Mouse (Mus musculus): Measurements from ENCODE around the gene Zcchc4. TPM values are rescaled to one million over a fixed set of nuclear protein-coding genes. Genes with fewer than 3 reads are reported as not detected.

Zcchc4 gene
- polyA plus RNA-seq (2016; fragmentation: Nextera tagmentation; extraction: Ambion mirVana): 15.9 and 18.0 TPM in 2 replicates

DNA sequence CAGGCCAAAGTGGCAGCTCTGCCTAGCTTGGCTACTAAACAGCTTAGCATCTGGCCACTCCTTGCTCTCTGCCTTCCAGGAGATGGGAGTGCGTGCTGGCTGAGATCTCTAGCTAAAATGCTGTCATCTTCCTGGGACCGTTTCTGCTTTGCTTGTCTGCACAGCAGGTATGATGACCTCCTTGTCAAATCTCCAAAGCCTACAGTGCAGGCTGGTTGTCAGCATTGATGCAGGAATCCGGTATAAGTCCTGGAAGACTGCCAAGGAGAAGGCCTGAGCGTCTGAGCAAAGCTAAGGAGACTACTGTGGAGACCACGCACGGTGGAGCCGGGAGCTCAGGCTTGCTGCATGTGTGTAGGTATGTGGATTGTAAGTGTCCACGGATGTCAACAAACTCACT, at the start of gene Zcchc4:
Zcchc4 (plus strand) TSS at position 173 of the 400 bp plus-strand sequence.
- 85% methylated on average over 8 of the region's 8 CpGs for WGBS
- DNase-seq (ENCODE audit: low spot score): no peak

DNA sequence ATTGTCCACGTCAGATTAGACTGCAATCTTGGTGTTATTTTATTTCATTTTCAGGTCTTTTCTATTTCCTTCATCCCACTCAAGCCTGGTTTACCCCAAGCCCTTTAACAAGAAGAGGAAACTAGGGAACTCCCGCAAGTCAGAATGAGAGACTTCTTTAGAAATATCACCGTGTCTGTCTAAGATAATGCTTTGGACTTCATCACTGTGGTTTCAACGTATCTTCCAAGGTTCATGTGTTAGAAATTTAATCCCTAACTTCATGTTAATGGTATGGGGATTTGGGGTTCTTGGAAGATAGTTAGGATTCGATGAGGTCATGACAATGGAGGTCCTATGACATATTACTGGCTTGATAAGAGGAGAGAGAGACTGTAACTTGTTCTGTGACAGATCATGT, 47.5 kb upstream of the Zcchc4 start:
- WGBS: 85% methylated on average over 5 of the region's 5 CpGs
- Histone ChIP-seq H3K4me1 (replicated peaks) (no peaks in the 10 kb centered on the region), H3K27ac (no peak overlapping the region), H3K4me3 (no peak overlapping the region), H3K36me3 (no peaks in the 10 kb centered on the region), H3K9me3 (no peaks in the 10 kb centered on the region), H3K27me3 (ENCODE audit: insufficient read depth, poor library complexity, severe bottlenecking) (no peaks in the 10 kb centered on the region)
- DNase-seq (ENCODE audit: low spot score): no peak

More for the DNA sequence above, at the start of gene Zcchc4:
- no peak within 1 kb of the TSS for H3K27ac ChIP-seq
- no peaks in the 10 kb centered on the region for H3K27me3 ChIP-seq (ENCODE audit: insufficient read depth, poor library complexity, severe bottlenecking)
- H3K9me3 ChIP-seq: no peaks in the 10 kb centered on the region
- peaks cover 4% of the 10 kb centered on the region; the same call in 1 of the 2 replicates for H3K36me3 ChIP-seq
- no peak within 1 kb of the TSS for H3K4me3 ChIP-seq
- no peaks in the 10 kb centered on the region for H3K4me1 ChIP-seq (replicated peaks)

DNA sequence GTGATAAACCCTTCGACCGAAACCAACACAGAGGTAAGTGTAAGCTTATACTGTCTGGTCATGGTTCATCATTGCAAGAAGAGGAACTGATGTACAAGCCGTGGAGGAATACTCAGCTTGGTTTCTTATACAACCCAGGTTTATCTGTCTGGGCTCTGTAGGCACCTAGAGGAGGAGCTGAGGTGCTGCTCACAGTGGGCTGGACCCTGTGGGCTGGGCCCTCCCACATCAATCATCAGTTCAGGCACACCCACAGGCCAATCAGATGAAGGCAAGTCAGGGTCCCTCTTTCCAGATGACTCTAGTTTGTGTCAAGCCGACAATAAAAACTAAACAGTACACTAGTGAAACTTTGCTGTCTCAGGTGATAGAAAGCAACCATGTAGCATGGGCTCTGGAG, 42.4 kb upstream of the Zcchc4 start:
- no peak overlapping the region for H3K27ac ChIP-seq
- H3K36me3 ChIP-seq: no peaks in the 10 kb centered on the region
- no peaks in the 10 kb centered on the region for H3K27me3 ChIP-seq (ENCODE audit: insufficient read depth, poor library complexity, severe bottlenecking)
- WGBS: 78% methylated on average over 4 of the region's 4 CpGs
- DNase-seq (ENCODE audit: low spot score): no peak
- no peaks in the 10 kb centered on the region for H3K9me3 ChIP-seq
- no peaks in the 10 kb centered on the region for H3K4me1 ChIP-seq (replicated peaks)
- H3K4me3 ChIP-seq: no peak overlapping the region

DNA sequence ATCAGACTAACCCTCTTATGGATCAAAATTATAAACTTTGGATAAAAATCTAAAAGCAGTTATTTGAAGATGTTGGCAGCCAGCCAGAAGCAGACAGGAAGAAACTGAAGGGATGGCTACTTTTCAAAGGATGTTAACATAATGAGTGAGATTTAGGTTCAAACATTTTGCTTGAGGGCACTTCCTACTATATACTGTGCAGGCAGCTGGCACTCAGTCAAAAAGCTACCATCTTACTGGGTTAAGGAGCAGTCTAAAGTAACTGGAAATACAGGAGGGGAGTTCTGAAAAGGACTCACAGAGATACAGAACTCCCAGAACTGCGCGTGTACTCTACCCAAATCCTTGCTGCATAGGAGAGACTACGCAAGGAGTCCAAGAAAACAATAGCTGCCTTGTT, 39.2 kb upstream of the Zcchc4 start:
- Histone ChIP-seq H3K36me3 (no peaks in the 10 kb centered on the region), H3K9me3 (no peaks in the 10 kb centered on the region), H3K4me1 (replicated peaks) (no peaks in the 10 kb centered on the region; the same call in 1 of the 2 replicates), H3K4me3 (no peak overlapping the region), H3K27ac (no peak overlapping the region), H3K27me3 (ENCODE audit: insufficient read depth, poor library complexity, severe bottlenecking) (no peaks in the 10 kb centered on the region)
- DNase-seq (ENCODE audit: low spot score): no peak
- WGBS: 82% methylated on average over 3 of the region's 3 CpGs

DNA sequence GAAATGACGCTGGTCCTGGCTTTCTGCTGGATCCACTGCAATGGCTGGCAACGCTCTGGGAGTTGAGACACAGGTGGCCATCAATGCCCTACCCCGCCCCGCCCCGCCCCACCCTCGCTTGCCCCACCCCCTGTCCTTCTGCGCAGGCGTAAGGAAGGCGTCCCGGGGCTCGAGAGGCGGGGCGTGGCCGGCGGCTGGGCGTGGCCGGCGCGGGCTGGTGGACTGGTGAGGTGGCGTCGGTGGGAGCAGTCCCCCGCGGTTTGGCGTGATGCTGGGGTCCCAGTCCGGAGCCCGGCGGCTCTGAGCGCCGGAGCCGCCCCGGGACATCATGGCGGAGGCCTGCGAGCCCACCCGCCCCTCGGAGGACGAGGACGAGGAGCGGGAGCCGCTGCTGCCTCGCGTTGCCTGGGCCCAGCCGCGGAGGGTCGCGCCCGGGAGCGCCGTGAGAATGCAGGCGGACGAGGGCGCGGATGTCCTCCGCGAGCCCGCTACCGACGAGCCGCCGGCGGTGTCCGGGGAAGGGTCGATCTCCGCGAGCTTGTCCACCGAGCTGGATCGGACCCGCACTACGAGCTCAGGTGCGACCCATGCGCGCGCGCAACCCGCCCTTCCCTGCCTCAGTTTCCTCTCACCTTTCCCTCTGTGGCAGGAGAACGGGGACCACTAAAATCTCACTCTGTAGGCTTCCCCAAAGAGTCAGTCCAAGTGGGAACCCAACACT, 33.7 kb upstream of the Zcchc4 start, which contains the start of gene Pi4k2b:
Pi4k2b (plus strand) TSS at position 184 of the 721 bp plus-strand sequence.
- Histone ChIP-seq H3K9me3 (no peaks in the 10 kb centered on the region), H3K4me1 (replicated peaks) (peaks cover 12% of the 10 kb centered on the region), H3K27ac (peak within 1 kb of the TSS; percentile 93), H3K36me3 (no peaks in the 10 kb centered on the region), H3K27me3 (ENCODE audit: insufficient read depth, poor library complexity, severe bottlenecking) (no peaks in the 10 kb centered on the region), H3K4me3 (peak within 1 kb of the TSS; percentile 82)
- DNase-seq (ENCODE audit: low spot score): peak; percentile 89
- under 1% methylated on average over 74 of the region's 75 CpGs for WGBS

DNA sequence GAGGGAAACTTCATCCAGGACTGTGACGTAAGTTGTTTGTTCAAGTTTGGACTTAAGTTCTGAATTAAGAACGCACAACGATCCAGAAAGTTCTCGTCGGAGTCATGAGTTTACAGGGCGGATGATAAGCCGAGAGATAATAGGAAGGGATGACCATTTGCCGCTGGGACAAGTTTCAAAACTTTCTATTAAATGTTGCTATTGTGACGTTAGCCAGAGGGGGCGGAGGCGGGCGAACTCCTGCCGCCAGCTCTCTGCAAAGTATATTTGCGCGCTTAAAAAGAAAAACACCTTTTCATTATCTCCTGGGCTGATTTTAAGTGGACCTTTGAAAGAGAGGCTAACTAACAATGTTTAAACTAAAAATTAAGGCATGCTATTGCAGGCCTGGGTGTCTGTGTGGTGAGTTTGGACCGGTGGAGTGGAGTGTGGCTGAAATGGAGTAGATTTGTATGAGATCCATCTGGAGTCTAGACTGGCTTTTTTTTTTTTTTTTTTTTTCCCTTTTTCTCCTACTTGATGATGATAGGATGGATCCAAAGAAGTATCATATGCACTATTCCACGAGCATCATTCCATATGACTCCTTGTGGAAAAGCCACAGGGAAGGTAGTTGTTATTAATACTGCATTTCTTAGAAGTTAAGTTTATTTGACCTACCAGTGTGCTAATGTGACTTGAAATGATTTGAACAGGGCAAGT, 32.9 kb upstream of the Zcchc4 start:
- Histone ChIP-seq H3K4me1 (replicated peaks) (peaks cover 12% of the 10 kb centered on the region), H3K27ac (peak overlapping the region; percentile 93), H3K36me3 (no peaks in the 10 kb centered on the region), H3K27me3 (ENCODE audit: insufficient read depth, poor library complexity, severe bottlenecking) (no peaks in the 10 kb centered on the region), H3K9me3 (no peaks in the 10 kb centered on the region), H3K4me3 (peak overlapping the region; percentile 82)
- DNase-seq (ENCODE audit: low spot score): peak; percentile 46
- WGBS: 4% methylated on average over 17 of the region's 17 CpGs

DNA sequence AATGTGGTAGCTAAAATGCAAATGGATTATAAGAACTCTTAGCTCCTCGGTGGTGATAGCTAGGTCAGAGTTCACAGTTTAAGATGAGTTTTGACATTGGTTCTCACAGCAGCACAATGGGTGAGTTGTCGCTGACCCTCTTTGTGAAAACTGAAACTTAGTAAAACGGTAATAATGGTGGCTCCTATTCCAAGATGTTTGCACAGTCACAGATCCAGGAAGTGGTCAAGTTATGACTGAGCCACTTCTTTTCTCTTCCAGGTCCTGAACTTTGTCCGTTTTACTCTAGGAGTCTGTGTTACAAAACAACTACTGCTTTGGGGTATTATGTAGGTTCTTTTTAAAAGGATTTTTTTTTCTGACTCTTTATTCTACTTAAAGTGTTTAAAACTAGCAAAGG, 32.0 kb upstream of the Zcchc4 start:
- H3K4me1 ChIP-seq (replicated peaks): peaks cover 16% of the 10 kb centered on the region
- H3K27ac ChIP-seq: no peak overlapping the region
- H3K27me3 ChIP-seq (ENCODE audit: insufficient read depth, poor library complexity, severe bottlenecking): no peaks in the 10 kb centered on the region
- H3K9me3 ChIP-seq: no peaks in the 10 kb centered on the region
- no peak for DNase-seq (ENCODE audit: low spot score)
- WGBS: 56% methylated on average over 4 of the region's 4 CpGs
- H3K36me3 ChIP-seq: no peaks in the 10 kb centered on the region
- H3K4me3 ChIP-seq: peak overlapping the region; percentile 82

DNA sequence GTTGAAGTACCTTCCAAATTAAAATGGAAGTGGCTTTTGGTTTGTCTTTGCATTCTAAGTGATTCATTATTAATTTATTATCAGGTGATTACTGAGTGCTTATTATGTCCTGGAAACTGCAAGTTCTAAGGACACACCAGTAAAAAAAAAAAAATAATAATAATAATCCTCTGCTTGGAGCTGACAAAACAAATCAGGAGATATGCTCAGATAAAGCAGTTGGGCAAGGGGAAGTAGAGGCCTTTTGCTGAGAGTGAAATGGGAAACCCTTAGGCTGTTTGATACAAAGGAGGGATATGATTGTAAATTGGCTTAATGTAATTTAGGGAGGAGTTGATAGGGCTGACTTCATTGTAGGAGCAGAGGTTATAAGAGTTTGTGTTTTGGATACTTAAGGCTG, 28.3 kb upstream of the Zcchc4 start:
- DNase-seq (ENCODE audit: low spot score): no peak
- Histone ChIP-seq H3K4me3 (no peak overlapping the region), H3K36me3 (no peaks in the 10 kb centered on the region), H3K27me3 (ENCODE audit: insufficient read depth, poor library complexity, severe bottlenecking) (no peaks in the 10 kb centered on the region), H3K9me3 (no peaks in the 10 kb centered on the region), H3K27ac (no peak overlapping the region), H3K4me1 (replicated peaks) (peaks cover 16% of the 10 kb centered on the region)

DNA sequence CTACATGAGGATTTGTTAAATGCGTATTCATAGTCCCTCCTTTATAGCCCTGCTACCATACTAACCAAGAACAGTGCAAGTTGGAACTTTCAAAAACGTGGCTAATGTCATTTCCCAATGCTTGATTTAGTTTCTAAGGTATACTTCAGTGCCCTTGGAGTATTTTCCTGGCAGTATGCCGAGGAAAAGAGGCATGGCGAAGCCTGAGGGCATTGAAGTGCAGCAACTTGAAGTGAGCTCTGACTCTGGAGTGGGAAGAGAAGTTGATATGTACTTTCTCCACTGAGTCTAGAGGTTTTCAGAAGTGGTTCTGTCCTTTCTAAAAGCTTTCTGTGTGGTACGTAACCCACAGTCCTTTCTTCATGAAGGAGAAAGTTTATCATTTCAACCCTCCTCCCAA, 26.5 kb upstream of the Zcchc4 start:
- WGBS: 86% methylated on average over 5 of the region's 5 CpGs
- Histone ChIP-seq H3K27ac (no peak overlapping the region), H3K4me1 (replicated peaks) (peaks cover 7% of the 10 kb centered on the region; the same call in 1 of the 2 replicates), H3K36me3 (peaks cover 7% of the 10 kb centered on the region), H3K9me3 (no peaks in the 10 kb centered on the region), H3K4me3 (no peak overlapping the region), H3K27me3 (ENCODE audit: insufficient read depth, poor library complexity, severe bottlenecking) (no peaks in the 10 kb centered on the region)
- no peak for DNase-seq (ENCODE audit: low spot score)

DNA sequence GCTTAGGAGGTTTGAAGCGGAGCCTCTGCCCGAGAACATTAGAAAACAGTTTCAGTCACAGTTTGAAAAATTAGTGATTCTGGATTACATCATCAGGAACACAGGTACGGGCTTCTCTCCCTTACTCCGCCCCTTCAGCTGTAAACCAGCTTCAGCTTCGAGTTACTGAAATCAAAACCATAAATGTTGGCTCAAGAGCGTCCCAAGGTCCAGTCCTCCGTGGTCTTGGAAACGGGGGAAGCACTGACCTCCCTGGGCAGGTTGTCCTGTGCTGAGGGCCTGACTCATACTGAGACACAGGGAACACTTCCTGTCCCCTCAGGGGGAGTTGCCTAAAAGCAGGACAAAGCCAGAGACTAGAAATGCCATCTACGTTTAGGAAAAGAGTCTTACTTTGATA, 22.1 kb upstream of the Zcchc4 start:
- no peak for DNase-seq (ENCODE audit: low spot score)
- Histone ChIP-seq H3K36me3 (peaks cover 18% of the 10 kb centered on the region), H3K4me3 (no peak overlapping the region), H3K4me1 (replicated peaks) (no peaks in the 10 kb centered on the region), H3K9me3 (no peaks in the 10 kb centered on the region), H3K27ac (no peak overlapping the region), H3K27me3 (ENCODE audit: insufficient read depth, poor library complexity, severe bottlenecking) (no peaks in the 10 kb centered on the region)
- 88% methylated on average over 9 of the region's 9 CpGs for WGBS

DNA sequence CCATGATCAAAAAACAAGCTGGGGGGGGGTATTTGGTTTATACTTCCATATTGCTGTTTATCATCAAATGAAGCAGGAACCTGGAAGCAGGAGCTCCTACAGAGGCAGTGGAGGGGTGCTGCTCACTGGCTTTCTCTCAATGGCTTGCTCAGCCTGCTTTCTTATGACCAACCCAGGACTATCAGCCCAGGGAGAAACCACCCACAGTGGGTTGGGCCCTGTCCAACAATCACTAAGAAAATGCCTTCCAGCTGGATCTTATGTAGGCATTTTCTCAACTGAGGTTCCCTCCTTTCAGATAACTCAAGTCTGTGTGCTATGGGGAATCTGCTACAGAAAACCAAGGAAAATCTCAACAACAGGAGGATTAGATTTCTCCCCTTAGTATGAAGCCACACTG, 21.0 kb upstream of the Zcchc4 start:
- H3K27ac ChIP-seq: no peak overlapping the region
- H3K27me3 ChIP-seq (ENCODE audit: insufficient read depth, poor library complexity, severe bottlenecking): no peaks in the 10 kb centered on the region
- no peak overlapping the region for H3K4me3 ChIP-seq
- DNase-seq (ENCODE audit: low spot score): no peak
- peaks cover 18% of the 10 kb centered on the region for H3K36me3 ChIP-seq
- no peaks in the 10 kb centered on the region for H3K4me1 ChIP-seq (replicated peaks)
- H3K9me3 ChIP-seq: no peaks in the 10 kb centered on the region

DNA sequence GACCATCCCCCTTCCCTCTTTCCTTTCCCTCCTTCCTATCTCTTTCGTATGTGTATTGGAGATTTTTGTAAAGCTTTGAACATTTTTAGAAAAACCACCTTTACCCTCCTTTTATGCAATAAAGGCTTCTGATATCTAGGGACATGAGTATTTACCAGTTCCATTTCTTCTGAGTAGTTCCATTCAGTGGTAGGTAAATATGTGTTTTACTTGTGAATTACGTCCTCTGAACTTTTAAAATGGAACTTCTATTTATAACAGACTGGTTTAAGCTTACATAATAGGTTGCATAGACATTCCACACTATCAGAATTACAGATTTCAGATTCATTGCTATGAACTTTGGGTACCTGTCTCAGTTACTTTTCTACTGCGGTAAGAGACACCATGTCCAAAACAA, 19.9 kb upstream of the Zcchc4 start:
- no peaks in the 10 kb centered on the region for H3K4me1 ChIP-seq (replicated peaks)
- H3K36me3 ChIP-seq: peaks cover 18% of the 10 kb centered on the region
- no peaks in the 10 kb centered on the region for H3K9me3 ChIP-seq
- H3K27me3 ChIP-seq (ENCODE audit: insufficient read depth, poor library complexity, severe bottlenecking): no peaks in the 10 kb centered on the region
- WGBS: 93% methylated on average over 3 of the region's 3 CpGs
- H3K4me3 ChIP-seq: no peak overlapping the region
- no peak overlapping the region for H3K27ac ChIP-seq
- no peak for DNase-seq (ENCODE audit: low spot score)

DNA sequence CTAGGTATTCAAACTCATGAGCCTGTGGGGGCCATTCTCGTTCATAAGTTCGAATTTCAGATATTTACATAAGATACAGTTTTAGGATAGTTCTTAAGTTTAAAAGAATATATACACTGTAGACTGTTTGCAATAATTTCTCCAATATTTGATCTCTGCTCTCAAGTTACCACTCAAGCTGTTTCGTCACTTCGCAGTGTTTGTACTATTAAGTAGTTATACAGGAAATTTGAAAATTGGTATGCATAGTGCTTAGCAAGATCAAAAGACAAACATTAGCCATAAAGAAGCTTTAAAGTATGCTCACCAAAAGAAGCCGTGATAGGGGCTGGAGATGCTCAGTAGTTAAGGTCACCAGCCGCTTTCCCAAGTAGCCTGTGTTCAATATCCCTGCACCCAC, 19.2 kb upstream of the Zcchc4 start:
- H3K4me1 ChIP-seq (replicated peaks): no peaks in the 10 kb centered on the region
- H3K4me3 ChIP-seq: no peak overlapping the region
- no peak for DNase-seq (ENCODE audit: low spot score)
- no peaks in the 10 kb centered on the region for H3K9me3 ChIP-seq
- no peaks in the 10 kb centered on the region for H3K27me3 ChIP-seq (ENCODE audit: insufficient read depth, poor library complexity, severe bottlenecking)
- no peak overlapping the region for H3K27ac ChIP-seq
- 94% methylated on average over 6 of the region's 6 CpGs for WGBS
- peaks cover 19% of the 10 kb centered on the region for H3K36me3 ChIP-seq
